Mouse (Mus musculus): ENCODE results near the gene C3.

C3 gene

GRCm38 (mm10) chr17:57219884-57220207, 8.1 kb downstream of the C3 start:
- peak; percentile 59 to 72 for DNase-seq

DNA sequence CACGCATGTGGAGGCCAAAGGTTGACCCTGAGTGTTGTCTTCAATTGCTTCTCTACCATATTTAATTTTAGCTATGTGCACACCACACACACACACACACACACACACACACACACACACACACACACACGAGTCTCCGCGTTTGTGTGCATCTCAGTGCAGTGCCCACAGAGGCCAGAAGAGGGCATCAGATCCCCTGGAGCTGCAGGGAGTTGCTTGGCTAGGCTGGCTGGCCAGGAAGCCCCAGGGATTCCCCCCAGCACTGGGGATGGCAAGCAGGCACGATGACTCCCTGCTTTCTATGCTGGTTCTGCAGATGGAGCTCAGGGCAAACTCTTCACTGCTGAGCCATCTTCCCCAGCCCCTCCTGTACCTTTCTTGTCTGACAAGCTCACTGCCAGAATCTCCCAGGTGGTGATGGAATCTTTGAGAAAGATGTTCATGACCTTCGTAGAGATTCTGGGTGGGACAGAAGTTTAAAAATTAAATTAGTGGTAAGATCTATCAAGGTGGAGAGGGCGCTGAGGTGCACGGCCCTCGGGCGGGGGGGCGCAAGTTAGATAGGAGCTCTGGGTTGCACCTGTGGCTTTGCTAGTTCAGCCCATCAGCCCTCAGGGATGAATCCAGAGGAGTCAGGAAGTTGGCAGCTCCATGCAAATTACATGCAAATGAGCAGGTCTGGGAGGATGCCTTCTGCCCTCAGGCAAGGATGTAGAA, 8.6 kb downstream of the C3 start:
- peak; percentile 81 to 86 for DNase-seq

DNA sequence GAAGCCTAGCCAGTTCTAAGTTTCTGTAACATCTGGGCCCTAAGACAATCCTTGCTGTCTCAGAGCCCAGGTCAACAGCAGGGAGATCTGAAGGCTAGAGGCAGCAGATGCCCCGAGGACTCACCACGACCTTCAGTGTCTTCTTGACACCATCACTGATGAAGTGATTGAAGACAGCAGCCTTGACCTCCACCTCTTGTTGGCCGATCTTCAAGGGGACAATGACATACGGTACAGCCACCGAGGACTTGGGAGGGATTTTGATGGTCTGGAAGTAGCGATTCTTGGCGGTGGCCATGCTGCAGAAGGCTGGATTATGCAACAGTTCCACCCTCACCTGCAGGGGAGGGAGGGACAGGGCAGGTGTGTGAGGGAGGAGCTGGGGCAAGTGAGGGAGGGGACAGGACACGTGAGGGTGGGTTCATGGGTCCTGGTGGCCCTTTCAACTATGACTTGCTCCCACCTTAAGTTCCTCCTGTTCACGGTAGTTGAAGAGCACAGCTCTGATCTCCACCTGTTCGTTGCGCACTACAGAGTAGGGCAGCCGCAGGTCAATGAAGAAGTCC, 9.5 kb downstream of the C3 start:
- peak in 1 of 2 experiments; percentile 26 for DNase-seq

DNA sequence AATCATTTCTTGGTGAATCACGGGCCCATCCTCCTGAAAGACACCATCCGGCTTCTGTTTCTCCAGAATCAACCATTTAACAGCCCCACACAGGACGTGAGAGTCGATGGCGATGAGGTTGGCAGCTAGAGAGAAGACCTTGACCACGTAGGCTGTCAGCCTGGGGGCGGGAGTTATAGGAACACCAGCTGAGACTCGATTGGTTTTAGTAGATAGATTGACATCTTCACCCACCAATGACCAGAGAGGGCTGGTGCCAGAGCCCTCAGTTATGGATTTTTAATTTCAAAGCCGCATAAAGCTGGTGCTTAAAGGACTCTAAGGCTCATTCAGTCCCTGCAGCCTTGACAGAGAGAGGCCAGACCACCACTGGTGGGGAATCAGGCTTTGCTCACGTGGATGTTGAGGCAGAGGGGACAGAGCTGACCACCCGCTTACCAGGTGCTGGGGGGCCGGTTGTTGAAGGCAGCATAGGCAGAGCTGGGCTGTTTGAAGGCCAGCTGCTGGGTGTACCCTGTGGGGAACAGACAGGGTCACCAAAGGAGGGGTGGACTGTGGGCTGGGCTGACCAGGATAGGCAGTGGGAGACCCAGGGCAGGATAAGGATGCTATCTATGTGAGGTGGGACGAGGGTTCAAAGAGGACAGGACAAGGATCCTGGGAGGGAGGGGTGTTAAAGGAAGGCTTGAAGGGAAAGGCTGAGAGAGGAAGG, 13.1 kb downstream of the C3 start:
- peak in 1 of 2 experiments; percentile 58 for DNase-seq

DNA sequence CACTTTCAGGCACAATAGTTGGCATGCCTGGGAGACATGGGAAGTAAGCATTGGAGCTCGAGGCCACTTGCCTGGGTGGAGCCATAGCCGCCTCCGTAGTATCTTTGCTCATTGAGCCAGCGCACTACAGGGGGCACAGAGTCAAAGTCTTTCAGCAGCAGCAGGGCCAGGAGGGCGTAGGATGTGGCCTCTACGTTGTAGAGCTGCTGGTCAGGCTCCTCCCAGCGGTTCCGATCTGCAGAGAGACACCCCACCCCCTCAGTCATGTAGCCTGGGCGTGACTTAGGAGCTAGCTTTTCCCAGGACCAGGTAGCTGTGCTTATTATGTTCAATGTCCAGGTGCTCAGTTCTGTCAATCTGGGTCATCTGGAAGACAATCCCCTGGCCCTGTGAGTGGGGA, 16.4 kb downstream of the C3 start:
- no peak for DNase-seq

- peak in 1 of 2 experiments; percentile 30 for DNase-seq
These were observed 18.6 kb downstream of the C3 start for GRCm38 (mm10) chr17:57209330-57209729.

DNA sequence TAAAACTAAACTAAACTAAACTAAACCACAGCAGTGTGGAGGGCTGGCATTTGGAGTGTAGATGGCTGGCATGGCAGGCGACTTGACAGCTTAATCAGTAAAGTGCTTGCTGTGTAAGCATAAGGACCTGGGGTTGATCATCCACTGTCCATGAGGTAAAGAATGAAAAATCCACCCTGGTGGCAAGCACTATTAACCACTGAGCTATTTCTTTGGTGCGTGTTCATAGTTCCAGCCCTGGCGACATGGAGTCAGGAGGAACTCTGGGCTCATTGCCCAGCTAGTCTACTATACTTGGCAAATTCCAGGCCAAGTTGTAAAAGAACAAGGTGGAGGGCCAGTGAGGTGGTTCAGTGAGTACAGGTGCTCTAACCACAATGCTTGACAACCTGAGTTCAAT, 20.0 kb downstream of the C3 start:
- DNase-seq: peak; percentile 68 to 72

DNA sequence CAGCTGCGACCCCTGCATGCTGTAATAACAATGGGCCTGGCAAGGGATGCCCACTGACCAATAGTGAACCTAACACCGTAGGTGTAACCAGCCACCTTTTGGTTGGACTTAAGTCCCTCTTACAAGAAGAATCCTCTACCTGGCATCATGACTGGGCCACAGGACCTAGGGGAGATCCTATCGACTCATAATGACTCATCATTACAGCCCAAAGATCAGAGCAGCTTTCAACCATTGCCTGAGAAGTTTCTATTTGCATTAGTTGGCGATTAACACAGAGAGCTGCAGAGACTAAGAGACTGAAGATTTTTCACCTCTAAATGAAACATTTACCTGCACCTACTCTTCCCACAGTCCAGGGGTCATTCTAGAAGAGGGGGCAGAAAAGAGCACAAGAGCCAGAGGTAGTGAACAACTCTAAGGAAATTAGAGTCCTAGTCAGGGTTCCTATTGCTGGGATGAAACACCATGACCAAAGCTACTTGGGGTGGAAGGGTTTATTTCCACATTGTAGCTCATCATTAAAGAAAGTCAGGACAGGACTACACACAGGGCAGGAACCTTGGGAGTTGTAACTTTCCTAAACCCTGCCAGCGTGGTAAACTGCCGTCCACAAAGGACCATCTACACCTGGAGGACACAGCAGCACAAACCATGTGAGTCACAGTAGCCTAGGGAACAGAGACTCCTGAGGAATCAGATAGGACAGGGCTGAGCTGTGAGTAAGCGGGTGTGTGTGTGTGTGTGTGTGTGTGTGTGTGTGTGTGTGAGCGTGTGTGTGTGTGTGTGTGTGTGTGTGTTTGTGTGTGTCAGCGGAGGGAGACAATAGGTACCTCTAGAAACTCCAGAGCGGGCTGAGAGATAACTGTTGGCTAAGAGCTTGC, 25.9 kb downstream of the C3 start:
- no peak for DNase-seq

DNA sequence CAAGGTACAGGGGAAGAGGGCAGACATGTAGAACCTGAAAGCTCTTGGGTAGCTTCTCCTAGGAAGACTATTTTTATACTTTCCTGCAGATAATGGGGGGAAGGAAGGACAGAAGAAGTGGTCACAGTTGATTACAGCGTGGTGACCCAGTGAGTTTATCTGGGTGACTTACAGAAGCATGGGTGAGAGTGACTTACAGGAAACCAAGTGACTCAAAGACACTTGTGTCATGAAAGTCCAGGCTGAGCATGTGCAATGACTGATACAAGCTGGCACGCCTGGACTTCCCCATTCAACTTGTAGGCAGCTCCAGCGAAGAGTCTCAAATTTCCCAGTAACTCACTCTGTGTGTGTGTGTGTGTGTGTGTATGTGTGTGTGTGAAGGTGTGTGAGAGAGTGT, 29.7 kb downstream of the C3 start:
- DNase-seq: no peak

DNA sequence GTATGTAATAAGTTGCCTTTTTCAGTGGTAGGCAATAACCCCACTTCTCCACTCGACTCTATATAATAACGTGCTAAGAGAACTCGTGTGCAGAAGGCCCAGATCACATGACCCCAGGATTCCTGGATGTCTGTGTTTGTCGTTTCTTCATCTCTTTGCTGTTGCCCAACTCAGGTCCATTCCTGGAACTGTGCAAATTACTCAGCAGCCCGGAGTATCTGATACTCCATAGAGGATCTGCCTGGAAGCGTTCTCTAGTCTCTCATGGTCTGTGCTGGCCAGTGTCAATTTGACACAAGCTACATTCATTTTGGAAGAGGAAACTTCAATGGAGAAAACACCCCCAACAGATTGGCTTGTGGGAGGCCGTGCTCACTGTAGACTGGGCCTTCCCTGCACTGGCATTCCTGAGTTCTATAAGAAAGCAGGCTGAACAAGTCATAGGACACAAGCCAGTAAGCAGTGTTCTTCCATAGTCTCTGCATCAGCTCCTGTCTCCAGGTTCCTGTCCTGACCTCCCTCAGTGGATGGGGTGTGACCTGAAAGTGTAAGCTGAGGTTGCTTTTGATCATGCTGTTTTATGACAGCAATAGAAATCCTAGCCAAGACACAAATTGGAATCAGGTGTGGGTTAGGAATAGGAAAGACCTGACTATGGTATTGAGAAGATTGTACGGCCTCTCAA, 32.5 kb downstream of the C3 start:
- DNase-seq: no peak

DNA sequence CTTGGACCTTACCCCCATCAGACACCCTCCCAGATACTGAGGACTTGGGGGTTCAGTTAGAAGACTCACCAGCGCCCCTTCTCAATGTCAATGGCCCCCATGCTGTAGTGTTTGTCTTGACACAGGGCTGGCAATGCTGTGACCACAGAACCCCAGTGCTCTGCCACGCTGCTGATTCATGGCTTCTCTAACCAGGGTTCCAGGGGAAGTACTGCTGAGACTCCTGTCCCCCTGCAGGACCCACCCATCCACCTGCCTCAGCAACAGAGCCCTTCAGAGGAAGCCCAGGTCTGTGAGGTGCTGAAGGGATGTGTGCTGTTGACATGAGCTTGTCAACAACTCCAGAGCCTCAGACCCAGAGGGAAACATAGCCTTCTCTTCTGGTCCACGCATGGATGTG, 33.2 kb downstream of the C3 start:
- DNase-seq: no peak

DNA sequence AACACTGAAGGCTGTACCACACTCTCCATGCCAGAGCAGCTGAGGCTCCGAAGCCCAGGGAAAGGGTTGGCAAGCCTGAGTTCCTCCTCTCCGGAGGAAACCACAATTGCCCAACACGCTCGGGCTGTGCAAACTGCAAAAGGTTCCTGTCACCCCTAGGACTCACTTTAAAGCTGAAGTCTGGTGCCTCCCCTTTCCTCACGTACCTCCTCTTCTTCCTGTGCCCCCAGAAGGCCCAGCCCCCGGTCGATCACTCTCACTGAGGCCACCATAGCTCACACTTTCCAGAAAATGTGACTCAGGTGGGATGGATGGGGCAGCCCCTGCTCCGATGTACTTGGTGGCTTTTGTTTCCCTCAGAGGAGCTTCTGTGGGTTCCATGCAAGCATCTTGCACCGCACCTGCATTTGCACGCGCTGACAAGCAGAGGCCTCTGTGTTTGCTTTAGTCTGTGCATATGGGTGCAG, 33.9 kb downstream of the C3 start, which contains the start of gene Tnfsf14:
Tnfsf14 (minus strand) TSS at position 137 of the 467 bp plus-strand sequence.
- no peak for DNase-seq

DNA sequence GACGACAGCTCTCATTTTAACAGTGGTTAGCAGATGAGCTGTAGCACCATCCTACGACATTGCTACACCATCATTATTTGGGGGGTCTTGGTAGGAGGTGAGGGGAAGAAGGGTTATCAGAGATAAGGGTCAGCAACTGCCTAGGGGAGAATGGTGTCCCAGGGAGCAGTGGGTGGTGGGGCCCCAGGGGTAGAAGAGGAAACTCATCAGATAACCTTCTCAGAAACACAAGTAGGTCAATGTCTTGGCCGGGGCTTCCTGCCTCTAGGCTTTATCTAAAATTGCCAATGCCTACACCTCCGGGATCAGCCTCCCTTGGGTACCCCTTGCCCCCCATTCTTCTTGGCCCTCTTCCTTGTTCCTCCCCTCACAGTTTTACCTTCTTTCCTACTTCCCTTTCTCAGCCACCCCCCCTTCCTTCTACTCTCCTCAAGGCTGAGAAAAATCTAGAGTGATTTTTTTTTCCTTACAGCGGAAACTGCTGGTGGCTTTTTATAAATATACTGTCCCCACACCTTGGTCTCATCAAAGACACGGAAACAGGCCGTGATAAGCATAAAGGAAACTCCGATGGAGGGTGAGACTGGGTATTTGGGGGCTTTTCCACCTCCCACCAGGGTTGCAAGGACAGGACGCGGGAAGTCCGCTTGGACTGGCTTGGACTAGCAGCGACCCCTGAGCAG, 39.3 kb downstream of the C3 start:
- DNase-seq: no peak

DNA sequence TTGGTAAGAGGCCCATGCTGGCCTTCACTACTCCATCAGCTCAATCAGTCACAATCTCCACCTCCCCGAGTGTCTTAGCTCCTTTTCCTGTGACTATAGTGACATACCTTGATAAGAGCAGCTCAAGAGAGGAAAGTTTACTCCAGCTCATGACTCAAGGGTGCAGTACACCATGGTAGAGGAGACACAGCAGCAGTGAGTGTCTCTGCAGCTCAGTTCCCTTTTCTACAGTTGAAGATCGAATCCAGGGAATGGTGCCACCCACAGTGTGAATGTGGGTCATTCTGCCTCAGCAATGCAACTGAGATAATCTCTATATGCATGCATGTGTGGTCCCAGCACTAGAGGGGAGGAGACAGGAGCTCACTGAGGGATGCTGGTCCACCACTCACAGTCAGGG, 42.3 kb downstream of the C3 start:
- DNase-seq: no peak

GRCm38 (mm10) chr17:57182871-57183270, 45.1 kb downstream of the C3 start:
- DNase-seq: no peak

DNA sequence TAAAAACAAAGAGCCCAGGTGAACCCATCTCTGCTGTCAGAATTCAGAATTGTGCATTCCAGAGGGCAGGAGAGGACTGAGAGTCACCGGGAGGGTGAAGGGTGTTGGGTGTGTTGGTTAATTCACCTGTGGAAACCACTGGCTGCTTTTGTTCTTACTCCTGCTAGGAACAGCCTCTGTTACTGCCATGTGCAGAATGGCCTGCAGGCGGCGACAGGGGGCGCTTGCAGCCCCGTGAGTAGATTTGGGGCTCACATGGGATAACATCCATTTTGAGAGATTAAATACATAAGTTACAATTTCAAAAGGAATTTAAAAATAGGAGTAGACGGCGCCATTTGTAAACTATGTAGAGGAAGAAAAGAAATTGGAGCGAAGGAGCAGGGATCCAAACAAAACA, 47.6 kb downstream of the C3 start:
- peak in 1 of 2 experiments; percentile 33 for DNase-seq

- no peak for DNase-seq
These were observed 54.6 kb downstream of the C3 start for GRCm38 (mm10) chr17:57173351-57173750.

DNA sequence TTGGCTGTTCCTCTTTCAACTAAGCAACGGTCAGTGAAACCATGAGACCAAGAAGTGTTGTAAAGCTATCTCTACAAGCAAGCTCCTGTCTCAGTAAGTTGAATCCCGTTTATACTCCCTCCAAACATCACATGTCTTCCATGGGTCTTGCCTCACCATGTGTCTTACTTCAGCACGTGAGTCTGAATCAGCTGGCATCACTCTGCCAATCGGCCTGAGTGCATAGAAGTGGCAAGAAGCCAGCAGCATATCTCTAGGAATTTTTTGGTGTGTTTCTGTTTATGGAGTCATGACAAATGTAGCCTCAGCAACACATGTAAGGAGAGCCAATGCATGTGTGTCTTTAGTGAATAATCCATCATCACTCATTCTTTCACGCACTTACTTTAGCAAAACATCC, 55.6 kb downstream of the C3 start:
- no peak for DNase-seq

GRCm38 (mm10) chr17:57170616-57171260, 57.2 kb downstream of the C3 start:
- DNase-seq: no peak

- peak; percentile 86 to 93 for DNase-seq
These were observed 60.8 kb downstream of the C3 start for GRCm38 (mm10) chr17:57166800-57167791.

Measured in kidney, postnatal 25 days (tissue).